Mouse (Mus musculus) myocyte (in vitro differentiated cells): ENCODE data around the gene Flad1. TPM values are rescaled to one million over a fixed set of nuclear protein-coding genes. Genes with fewer than 3 reads are reported as not detected.
A peak's percentile ranks its signal among the peaks of the same experiment; 100 is the strongest.

ENCODE experiments used
- H3K27me3 ChIP-seq: one replicate; pipeline ENCODE4 v1.6.1; 2011; ENCODE audit not compliant: control insufficient read depth, insufficient read depth, insufficient read length
- H3K36me3 ChIP-seq: one replicate; pipeline ENCODE4 v1.6.1; 2011; ENCODE audit not compliant: control insufficient read depth, insufficient read depth
- H3K4me2 ChIP-seq: one replicate; pipeline ENCODE4 v1.6.1; 2011; ENCODE audit warnings: low read depth, control low read depth
- H3K4me3 ChIP-seq: one replicate; pipeline ENCODE4 v1.5.1; 2011; ENCODE audit warnings: mild to moderate bottlenecking, control low read depth, moderate library complexity
- H3K79me2 ChIP-seq: one replicate; pipeline ENCODE4 v1.6.1; 2011; ENCODE audit not compliant: control insufficient read depth, insufficient read depth
- H3ac ChIP-seq: one replicate; pipeline ENCODE4 v1.6.1; 2011; ENCODE audit not compliant: control insufficient read depth, insufficient read length
- CEBPB ChIP-seq: IDR thresholded peaks from 2 replicates; pipeline ENCODE4 v1.6.1; 2011; ENCODE audit warnings: mild to moderate bottlenecking, moderate library complexity; ENCODE audit not compliant: poor library complexity, insufficient read depth, severe bottlenecking
- E2F4 ChIP-seq: IDR thresholded peaks from one replicate; pipeline ENCODE4 v1.6.1; 2011; ENCODE audit warnings: mild to moderate bottlenecking, control low read depth, moderate library complexity; ENCODE audit not compliant: insufficient read depth
- MAX ChIP-seq: IDR thresholded peaks from one replicate; pipeline ENCODE4 v1.6.1; 2011; ENCODE audit warnings: low read depth, mild to moderate bottlenecking, control low read depth
- MYOD1 ChIP-seq, 3 experiments: IDR thresholded peaks; one replicate each; pipeline ENCODE4 v1.6.1; 2011; ENCODE audit warnings: control low read depth in 2 of 3, low read depth in 2 of 3, mild to moderate bottlenecking in 2 of 3, moderate library complexity in 1 of 3; ENCODE audit not compliant: insufficient read length in 2 of 3, control insufficient read depth in 1 of 3
- MYOG ChIP-seq, 3 experiments: IDR thresholded peaks; one replicate each; pipeline ENCODE4 v1.6.1; 2011; ENCODE audit warnings: control low read depth in 2 of 3, low read depth in 2 of 3, mild to moderate bottlenecking in 2 of 3; ENCODE audit not compliant: insufficient read length in 2 of 3, control insufficient read depth in 1 of 3, insufficient read depth in 1 of 3
- POLR2A ChIP-seq: IDR thresholded peaks from one replicate; pipeline ENCODE4 v1.6.1; 2011; ENCODE audit warnings: low read depth, mild to moderate bottlenecking, control low read depth, moderate library complexity; ENCODE audit not compliant: insufficient read length
- POLR2AphosphoS2 ChIP-seq: IDR thresholded peaks from one replicate; pipeline ENCODE4 v1.6.1; 2011; ENCODE audit warnings: low read depth, control low read depth; ENCODE audit not compliant: insufficient read length
- REST ChIP-seq: IDR thresholded peaks from one replicate; pipeline ENCODE4 v1.6.1; 2011; ENCODE audit warnings: mild to moderate bottlenecking, control low read depth, moderate library complexity; ENCODE audit not compliant: insufficient read depth, insufficient read length
- SRF ChIP-seq: IDR thresholded peaks from one replicate; pipeline ENCODE4 v1.6.1; 2011; ENCODE audit warnings: low read depth; ENCODE audit not compliant: control insufficient read depth, insufficient read length
- TCF12 ChIP-seq: IDR thresholded peaks from one replicate; pipeline ENCODE4 v1.6.1; 2011; ENCODE audit warnings: mild to moderate bottlenecking, control low read depth; ENCODE audit not compliant: poor library complexity, insufficient read depth, severe bottlenecking
- TCF3 ChIP-seq: IDR thresholded peaks from one replicate; pipeline ENCODE4 v1.6.1; 2011; ENCODE audit warnings: low read depth, control low read depth; ENCODE audit not compliant: insufficient read length
- USF1 ChIP-seq: IDR thresholded peaks from one replicate; pipeline ENCODE4 v1.6.1; 2011; ENCODE audit warnings: low read depth, mild to moderate bottlenecking, control low read depth, moderate library complexity
- polyA plus RNA-seq: library from polyadenylated mRNA; unstranded; fragments of >200 nt; fragmentation: generic; extraction: Trizol; gene quantifications from one replicate; pipeline ENCODE4 v1.2.1, GENCODE M21; 2012; ENCODE audit warnings: missing spikeins

Gene Flad1
- polyA plus RNA-seq, 1 experiment, result 19.8 TPM

GRCm38 (mm10) chr3:89421810-89422473 lies 10.3 kb upstream of the Flad1 start:
- no peak overlapping the region for H3ac ChIP-seq
- no peak for TF ChIP-seq CEBPB
- no peak for TF ChIP-seq USF1
- no peak for TF ChIP-seq REST
- no peak for TF ChIP-seq MAX
- no peak for TF ChIP-seq POLR2AphosphoS2
- TF ChIP-seq MYOD1 (IDR thresholded peaks at IDR 0.05; ENCODE audit: control insufficient read depth in 1 of 3, insufficient read length in 2 of 3, low read depth in 2 of 3), result no peak
- peak overlapping the region; percentile 88 for H3K4me2 ChIP-seq
- peaks cover 19% of the 10 kb centered on the region for H3K36me3 ChIP-seq
- H3K4me3 ChIP-seq, result peak overlapping the region; percentile 63
- H3K79me2 ChIP-seq, result peaks cover 44% of the 10 kb centered on the region
- H3K27me3 ChIP-seq, result no peaks in the 10 kb centered on the region

- Histone ChIP-seq H3K4me2 (peak overlapping the region; percentile 94), H3K27me3 (no peaks in the 10 kb centered on the region), H3K4me3 (peak overlapping the region; percentile 63), H3ac (no peak overlapping the region), H3K36me3 (peaks cover 17% of the 10 kb centered on the region), H3K79me2 (peaks cover 52% of the 10 kb centered on the region)
- TF ChIP-seq TCF3, result no peak
- no peak for TF ChIP-seq MAX
- peak; percentile 88 for TF ChIP-seq POLR2AphosphoS2
- peak; percentile 92 for TF ChIP-seq POLR2A
- TF ChIP-seq MYOD1 (IDR thresholded peaks at IDR 0.05; ENCODE audit: control insufficient read depth in 1 of 3, insufficient read length in 2 of 3, low read depth in 2 of 3), result peak in 1 of 3 experiments; percentile 18
Observed at GRCm38 (mm10) chr3:89421002-89421774, 9.5 kb upstream of the Flad1 start.

- Histone ChIP-seq H3K27me3 (no peaks in the 10 kb centered on the region), H3K79me2 (peaks cover 59% of the 10 kb centered on the region)
Observed at GRCm38 (mm10) chr3:89420421-89420820, 8.8 kb upstream of the Flad1 start.

GRCm38 (mm10) chr3:89419981-89420380 lies 8.3 kb upstream of the Flad1 start:
- no peak overlapping the region for H3ac ChIP-seq
- peak overlapping the region; percentile 94 for H3K4me2 ChIP-seq
- H3K79me2 ChIP-seq, result peaks cover 59% of the 10 kb centered on the region
- peaks cover 18% of the 10 kb centered on the region for H3K36me3 ChIP-seq
- H3K27me3 ChIP-seq, result no peaks in the 10 kb centered on the region
- peak overlapping the region; percentile 63 for H3K4me3 ChIP-seq
- TF ChIP-seq CEBPB (no peak), MYOD1 (IDR thresholded peaks at IDR 0.05; ENCODE audit: control insufficient read depth in 1 of 3, insufficient read length in 2 of 3, low read depth in 2 of 3) (no peak), MYOG (IDR thresholded peaks at IDR 0.05; ENCODE audit: control insufficient read depth in 1 of 3, insufficient read depth in 1 of 3, insufficient read length in 2 of 3, low read depth in 2 of 3) (no peak), TCF3 (no peak), USF1 (no peak), REST (no peak), POLR2A (no peak), E2F4 (no peak), SRF (no peak), POLR2AphosphoS2 (no peak), MAX (no peak), TCF12 (no peak)

More at GRCm38 (mm10) chr3:89420421-89420820, 8.8 kb upstream of the Flad1 start:
- peak overlapping the region; percentile 94 for H3K4me2 ChIP-seq
- H3K36me3 ChIP-seq, result peaks cover 14% of the 10 kb centered on the region
- H3ac ChIP-seq, result no peak overlapping the region
- TF ChIP-seq CEBPB (no peak), POLR2AphosphoS2 (no peak), TCF12 (no peak)
- H3K4me3 ChIP-seq, result peak overlapping the region; percentile 63

GRCm38 (mm10) chr3:89419571-89419970 lies 7.9 kb upstream of the Flad1 start:
- Histone ChIP-seq H3ac (peak overlapping the region; percentile 54), H3K4me2 (peak overlapping the region; percentile 94), H3K36me3 (peaks cover 19% of the 10 kb centered on the region), H3K79me2 (peaks cover 59% of the 10 kb centered on the region), H3K27me3 (no peaks in the 10 kb centered on the region), H3K4me3 (peak overlapping the region; percentile 63)
- TF ChIP-seq MAX, result no peak
- 0 out of 2 replicates have a peak, but pooled peaks have one; percentile 41 for TF ChIP-seq CEBPB
- TF ChIP-seq POLR2A, result no peak
- TF ChIP-seq TCF12, result no peak
- TF ChIP-seq POLR2AphosphoS2, result peak; percentile 40
